Mouse (Mus musculus): Measurements from ENCODE around the gene Dync1li2. TPM values are rescaled to one million over a fixed set of nuclear protein-coding genes. Genes with fewer than 3 reads are reported as not detected.

Dync1li2 gene
- polyA plus RNA-seq, 1 experiment from 2014 or later = 139 TPM

DNA sequence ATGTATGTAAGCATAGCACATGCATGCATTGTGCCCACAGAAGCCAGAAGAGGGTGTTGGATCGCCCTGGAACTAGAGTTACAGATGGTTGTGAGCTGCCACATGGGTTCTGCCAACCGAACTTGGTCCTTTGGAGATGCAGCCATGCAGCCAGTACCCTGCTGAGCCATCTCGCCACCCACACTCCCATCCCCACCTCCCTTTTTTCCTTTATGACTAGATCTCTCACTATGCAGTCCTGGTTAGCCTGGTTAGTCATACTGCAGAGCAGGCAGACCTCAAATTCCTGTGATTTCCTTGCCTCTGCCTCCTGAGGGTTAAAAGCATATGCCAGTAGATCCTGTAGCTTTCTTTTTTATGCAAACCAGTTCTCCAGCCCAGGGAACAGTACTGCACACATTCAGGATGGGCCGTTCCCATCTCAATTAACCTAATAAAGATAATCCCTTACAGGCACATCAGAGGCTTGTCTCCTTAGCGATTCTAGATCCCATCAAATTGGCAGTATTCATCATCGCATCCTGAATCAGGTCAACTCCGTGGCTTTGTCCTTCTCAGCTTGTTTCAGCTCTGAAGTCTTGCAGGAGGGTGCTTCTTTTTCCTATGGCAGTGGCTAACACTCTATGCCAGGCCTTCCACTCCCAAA is 32.1 kb downstream of the Dync1li2 start:
- no peaks in the 10 kb centered on the region for H3K4me1 ChIP-seq (replicated peaks; ENCODE audit: control insufficient read depth, insufficient read depth, low read length)
- WGBS = 37% methylated on average over 7 of the region's 7 CpGs
- H3K4me3 ChIP-seq (replicated peaks; ENCODE audit: low read length) = no peak overlapping the region

DNA sequence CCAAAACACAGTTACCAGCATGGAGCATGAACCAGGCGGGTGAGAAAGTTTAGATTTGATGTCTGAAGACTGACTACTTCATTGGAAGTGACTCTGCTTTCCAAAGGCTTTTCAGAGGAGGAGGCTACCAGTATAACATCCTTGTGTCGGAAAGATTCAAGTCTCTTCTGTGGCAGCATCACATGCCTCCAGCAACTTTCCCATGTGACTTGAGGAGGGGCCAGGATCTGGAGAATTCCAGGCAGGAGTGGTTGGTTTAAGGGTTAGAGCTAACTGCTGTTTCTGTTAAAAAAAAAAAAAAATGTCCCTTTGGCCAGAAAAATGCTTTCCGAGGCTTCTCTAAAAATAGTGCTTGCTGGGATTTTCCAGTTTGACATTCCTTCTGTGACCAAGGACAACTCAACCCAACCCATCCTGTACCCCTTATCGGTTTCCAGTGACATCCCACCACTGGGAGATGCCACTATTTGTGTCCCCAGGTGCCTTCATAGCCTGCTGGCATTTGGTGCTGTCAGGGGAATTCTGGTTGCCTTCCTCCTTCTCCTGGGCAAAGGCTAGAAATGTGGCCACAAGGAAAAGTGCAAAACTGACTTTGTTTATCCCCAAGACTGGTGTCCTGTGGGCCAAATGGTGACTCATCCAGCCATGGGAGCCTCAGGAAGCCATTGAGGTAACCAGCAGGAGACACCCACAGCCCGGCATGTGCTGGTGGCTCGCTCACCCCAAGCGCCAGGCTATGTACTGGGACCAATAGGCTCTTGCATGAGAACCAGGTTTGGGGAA is 34.3 kb downstream of the Dync1li2 start:
- Histone ChIP-seq H3K4me1 (replicated peaks; ENCODE audit: control insufficient read depth, insufficient read depth, low read length) (no peaks in the 10 kb centered on the region), H3K4me2 (ENCODE audit: low read length) (no peak overlapping the region), H3K27me3 (replicated peaks; ENCODE audit: control insufficient read depth, insufficient read depth, low read length) (no peaks in the 10 kb centered on the region), H3K4me3 (replicated peaks; ENCODE audit: low read length) (no peak overlapping the region), H3K9ac (replicated peaks; ENCODE audit: low read depth, low read length) (no peak overlapping the region), H3K9me3 (ENCODE audit: control insufficient read depth, low read length) (no peaks in the 10 kb centered on the region), H3K27ac (ENCODE audit: low read length) (no peak overlapping the region), H3K36me3 (ENCODE audit: control insufficient read depth, insufficient read depth) (no peaks in the 10 kb centered on the region)
- no peak for ATAC-seq
- 87% methylated on average over 7 of the region's 7 CpGs for WGBS

More for the DNA sequence above, 32.1 kb downstream of the Dync1li2 start:
- no peaks in the 10 kb centered on the region for H3K9me3 ChIP-seq (ENCODE audit: control insufficient read depth, low read length)
- H3K36me3 ChIP-seq (ENCODE audit: control insufficient read depth, insufficient read depth) = no peaks in the 10 kb centered on the region
- H3K4me2 ChIP-seq (ENCODE audit: low read length) = no peak overlapping the region
- no peak overlapping the region for H3K9ac ChIP-seq (replicated peaks; ENCODE audit: low read depth, low read length)
- H3K27ac ChIP-seq (ENCODE audit: low read length) = no peak overlapping the region
- H3K27me3 ChIP-seq (replicated peaks; ENCODE audit: control insufficient read depth, insufficient read depth, low read length) = no peaks in the 10 kb centered on the region
- ATAC-seq = no peak

DNA sequence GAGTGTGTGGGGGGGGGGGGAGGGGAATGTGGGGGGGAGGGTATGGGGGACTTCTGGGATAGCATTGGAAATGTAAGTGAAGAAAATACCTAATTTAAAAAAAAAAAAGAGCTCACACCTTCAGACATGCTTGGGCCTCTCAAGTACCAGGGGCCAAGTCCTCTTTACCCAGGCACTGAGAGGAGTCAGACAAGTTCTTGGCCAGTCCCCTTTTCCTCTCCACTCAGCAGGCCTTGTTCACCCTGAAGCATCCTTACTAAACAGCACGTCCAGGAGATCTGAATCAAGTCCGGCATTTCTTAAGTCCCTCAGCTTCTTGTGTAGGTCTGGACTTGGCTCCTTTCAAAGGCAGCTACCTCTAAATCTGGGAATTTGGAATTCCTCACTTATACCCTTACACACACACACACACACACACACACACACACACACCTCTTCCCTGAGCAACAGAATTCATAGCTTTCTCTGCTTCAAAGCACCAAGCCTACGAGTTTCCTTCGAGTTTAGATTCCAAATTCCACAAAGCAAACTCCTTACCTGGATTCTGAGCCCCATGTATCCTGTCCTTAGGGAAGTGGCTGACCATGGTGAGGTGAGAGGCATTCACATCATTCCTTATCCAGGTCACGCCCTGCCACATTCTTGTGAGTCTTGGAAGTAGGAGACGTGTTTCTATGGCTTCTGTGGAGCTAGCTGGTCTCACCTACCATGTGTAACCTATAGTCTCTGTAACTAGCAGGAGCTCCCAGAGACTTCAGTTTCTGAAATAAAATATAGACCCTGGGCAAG is 36.3 kb downstream of the Dync1li2 start:
- H3K9me3 ChIP-seq (ENCODE audit: control insufficient read depth, low read length) = no peaks in the 10 kb centered on the region
- no peaks in the 10 kb centered on the region for H3K27me3 ChIP-seq (replicated peaks; ENCODE audit: control insufficient read depth, insufficient read depth, low read length)
- H3K27ac ChIP-seq (ENCODE audit: low read length) = no peak overlapping the region
- H3K4me2 ChIP-seq (ENCODE audit: low read length) = no peak overlapping the region
- no peak overlapping the region for H3K4me3 ChIP-seq (replicated peaks; ENCODE audit: low read length)
- H3K36me3 ChIP-seq (ENCODE audit: control insufficient read depth, insufficient read depth) = no peaks in the 10 kb centered on the region
- ATAC-seq = no peak
- H3K4me1 ChIP-seq (replicated peaks; ENCODE audit: control insufficient read depth, insufficient read depth, low read length) = no peaks in the 10 kb centered on the region
- no peak overlapping the region for H3K9ac ChIP-seq (replicated peaks; ENCODE audit: low read depth, low read length)
- 82% methylated on average over 6 of the region's 6 CpGs for WGBS

DNA sequence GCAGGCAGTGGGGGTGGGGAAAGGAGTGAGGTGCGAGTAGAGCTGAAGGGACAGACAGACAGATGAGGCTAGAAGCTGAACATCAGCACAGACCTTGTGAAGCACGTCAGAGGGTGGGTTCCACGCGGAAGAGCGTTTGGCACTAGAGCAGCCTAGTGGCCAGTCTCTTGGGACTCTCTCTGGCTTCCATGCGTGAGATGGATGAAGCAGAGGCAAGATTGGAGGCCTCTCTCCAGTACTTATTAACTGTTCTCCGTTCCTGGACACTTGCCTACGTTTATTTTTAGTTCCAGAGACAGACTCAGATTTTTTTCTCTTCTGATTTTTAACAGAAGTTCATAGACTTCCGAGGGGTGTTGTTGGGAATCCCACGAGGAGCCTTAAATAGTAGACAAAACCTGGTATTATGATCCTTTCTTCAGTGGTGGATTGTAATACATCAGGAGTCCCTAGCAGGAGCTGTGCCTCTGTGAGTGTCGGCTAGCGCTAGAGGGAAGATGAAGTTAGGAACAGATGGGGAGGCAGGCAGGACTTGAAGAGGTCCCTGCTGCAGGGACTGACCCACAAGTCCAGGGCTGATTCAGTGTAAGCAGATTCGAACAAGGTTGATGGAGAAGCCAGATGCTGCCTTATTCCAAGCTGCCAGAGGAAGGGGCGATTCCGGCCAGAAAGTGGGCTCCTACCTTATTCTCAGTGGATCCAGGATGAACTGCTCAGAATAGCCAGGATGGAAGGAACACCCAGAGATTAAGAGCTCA is 37.2 kb downstream of the Dync1li2 start:
- no peaks in the 10 kb centered on the region for H3K36me3 ChIP-seq (ENCODE audit: control insufficient read depth, insufficient read depth)
- H3K4me2 ChIP-seq (ENCODE audit: low read length) = no peak overlapping the region
- H3K27me3 ChIP-seq (replicated peaks; ENCODE audit: control insufficient read depth, insufficient read depth, low read length) = no peaks in the 10 kb centered on the region
- H3K4me1 ChIP-seq (replicated peaks; ENCODE audit: control insufficient read depth, insufficient read depth, low read length) = no peaks in the 10 kb centered on the region
- ATAC-seq = no peak
- no peak overlapping the region for H3K4me3 ChIP-seq (replicated peaks; ENCODE audit: low read length)
- WGBS = 73% methylated on average over 15 of the region's 15 CpGs
- no peaks in the 10 kb centered on the region for H3K9me3 ChIP-seq (ENCODE audit: control insufficient read depth, low read length)
- H3K27ac ChIP-seq (ENCODE audit: low read length) = no peak overlapping the region
- no peak overlapping the region for H3K9ac ChIP-seq (replicated peaks; ENCODE audit: low read depth, low read length)

DNA sequence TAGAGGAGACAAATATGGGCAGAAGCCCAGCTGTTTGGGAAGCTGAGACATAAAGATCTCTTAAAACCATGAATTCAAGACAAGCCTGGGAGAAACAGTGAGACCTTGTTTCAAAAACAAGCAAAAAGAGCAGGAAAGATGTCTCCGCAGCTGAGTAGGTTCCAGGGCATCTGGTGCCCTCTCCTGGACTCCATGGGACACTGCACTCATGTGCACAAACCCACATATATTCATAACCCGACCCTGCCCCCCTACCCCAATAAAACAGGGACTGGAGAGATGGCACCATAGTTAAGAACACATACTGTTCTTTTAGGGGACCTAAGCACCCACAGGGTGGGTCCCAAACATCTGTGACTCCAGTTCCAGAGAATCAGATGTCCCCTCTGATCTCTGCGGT is 39.3 kb downstream of the Dync1li2 start:
- H3K27me3 ChIP-seq (replicated peaks; ENCODE audit: control insufficient read depth, insufficient read depth, low read length) = no peaks in the 10 kb centered on the region
- ATAC-seq = no peak
- no peaks in the 10 kb centered on the region for H3K36me3 ChIP-seq (ENCODE audit: control insufficient read depth, insufficient read depth)
- 75% methylated on average over 3 of the region's 3 CpGs for WGBS
- H3K27ac ChIP-seq (ENCODE audit: low read length) = no peak overlapping the region
- no peak overlapping the region for H3K4me2 ChIP-seq (ENCODE audit: low read length)
- no peaks in the 10 kb centered on the region for H3K9me3 ChIP-seq (ENCODE audit: control insufficient read depth, low read length)
- no peaks in the 10 kb centered on the region for H3K4me1 ChIP-seq (replicated peaks; ENCODE audit: control insufficient read depth, insufficient read depth, low read length)
- no peak overlapping the region for H3K4me3 ChIP-seq (replicated peaks; ENCODE audit: low read length)
- no peak overlapping the region for H3K9ac ChIP-seq (replicated peaks; ENCODE audit: low read depth, low read length)

DNA sequence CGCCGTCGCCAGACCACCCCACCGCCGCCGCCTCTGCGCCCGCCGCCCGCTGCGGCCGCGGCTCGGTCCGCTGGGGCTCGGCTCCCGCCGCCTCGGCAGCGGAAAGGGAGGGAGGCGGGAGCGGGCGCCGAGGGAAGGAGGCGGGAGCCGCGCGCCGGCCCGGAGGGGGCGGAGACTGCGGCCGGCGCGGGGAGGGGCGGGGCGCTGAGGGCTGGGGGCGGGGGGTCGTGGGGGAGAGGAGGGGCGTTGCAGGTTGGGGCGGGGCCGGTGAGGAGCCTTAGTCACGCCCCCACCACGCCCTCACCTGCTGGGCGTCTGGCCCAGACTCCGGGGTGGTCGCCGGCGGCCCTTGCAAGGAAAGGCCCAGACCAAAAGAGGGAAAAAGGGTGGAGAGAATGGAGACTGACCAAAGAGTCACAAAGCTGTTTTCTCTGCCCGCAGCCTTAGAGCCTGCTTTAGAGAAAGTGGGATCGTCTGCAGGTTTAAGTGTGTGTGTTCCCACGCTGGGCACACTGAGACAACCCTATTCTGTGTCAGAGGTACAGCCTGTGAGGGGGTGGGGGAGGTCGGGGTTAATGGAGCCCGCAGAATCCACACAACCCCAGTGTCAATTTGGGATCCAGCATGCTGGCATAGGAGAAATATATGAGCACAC is 47.0 kb downstream of the Dync1li2 start, which contains the start of gene Cmtm4:
Gene Cmtm4, minus strand, starts transcription at position 105 of the 655 bp plus-strand sequence.
- ATAC-seq = peak; percentile 76
- H3K9ac ChIP-seq (replicated peaks; ENCODE audit: low read depth, low read length) = peak within 1 kb of the TSS; percentile 88
- WGBS = 2% methylated on average over 25 of the region's 54 CpGs

DNA sequence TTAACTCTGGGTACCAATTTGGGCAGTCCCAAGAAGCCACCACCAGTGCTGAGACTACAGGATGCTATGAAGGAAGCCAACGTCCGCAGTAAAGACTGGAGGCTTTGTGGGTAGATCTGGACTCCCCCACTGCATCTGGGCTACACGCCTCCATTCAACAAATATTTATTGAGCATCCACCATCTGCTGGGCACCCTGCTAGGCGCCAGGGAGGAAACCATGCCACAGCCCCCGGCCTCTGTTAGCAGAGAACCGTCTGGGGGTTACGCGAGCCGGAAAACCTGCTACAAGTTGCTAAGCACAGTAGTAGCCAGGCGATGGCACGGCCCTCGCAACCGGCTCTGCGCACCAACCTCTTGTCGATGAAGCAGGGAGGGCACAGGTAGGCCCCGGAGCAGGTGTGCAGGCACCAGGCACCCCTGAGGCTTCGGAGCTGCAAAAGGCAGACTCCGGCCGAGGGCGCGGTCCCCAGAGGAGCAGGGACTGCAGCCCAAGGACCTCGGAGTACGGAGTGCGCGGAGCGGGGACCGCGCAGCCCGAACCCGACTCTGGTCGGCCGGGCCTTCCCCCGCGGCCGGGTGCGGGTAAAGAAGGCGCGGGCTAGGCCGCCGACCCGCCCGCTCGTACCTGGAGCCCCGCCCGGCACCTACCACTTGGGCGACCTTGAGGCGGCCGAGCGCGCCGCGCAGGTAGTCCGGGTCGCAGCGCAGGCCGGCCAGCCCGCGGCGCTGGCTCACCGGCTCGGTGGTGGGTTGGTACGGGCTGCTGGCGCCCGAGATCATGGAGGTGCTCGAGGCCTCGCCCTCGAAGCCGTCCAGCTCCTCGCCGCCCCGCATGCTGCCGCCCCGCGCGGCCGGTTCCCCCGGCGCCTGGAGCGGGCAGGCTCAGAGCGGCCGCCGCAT is 47.8 kb downstream of the Dync1li2 start:
- peak overlapping the region; percentile 92 for H3K4me2 ChIP-seq (ENCODE audit: low read length)
- peaks cover 4% of the 10 kb centered on the region for H3K9me3 ChIP-seq (ENCODE audit: control insufficient read depth, low read length)
- ATAC-seq = peak; percentile 78
- no peaks in the 10 kb centered on the region for H3K27me3 ChIP-seq (replicated peaks; ENCODE audit: control insufficient read depth, insufficient read depth, low read length)
- H3K27ac ChIP-seq (ENCODE audit: low read length) = peak overlapping the region; percentile 67
- under 1% methylated on average over 81 of the region's 82 CpGs for WGBS
- peak overlapping the region; percentile 86 for H3K4me3 ChIP-seq (replicated peaks; ENCODE audit: low read length)
- H3K36me3 ChIP-seq (ENCODE audit: control insufficient read depth, insufficient read depth) = no peaks in the 10 kb centered on the region
- H3K4me1 ChIP-seq (replicated peaks; ENCODE audit: control insufficient read depth, insufficient read depth, low read length) = peaks cover 18% of the 10 kb centered on the region
- peak overlapping the region; percentile 88 for H3K9ac ChIP-seq (replicated peaks; ENCODE audit: low read depth, low read length)

More for the DNA sequence above, 47.0 kb downstream of the Dync1li2 start, which contains the start of gene Cmtm4:
- no peaks in the 10 kb centered on the region for H3K27me3 ChIP-seq (replicated peaks; ENCODE audit: control insufficient read depth, insufficient read depth, low read length)
- H3K4me1 ChIP-seq (replicated peaks; ENCODE audit: control insufficient read depth, insufficient read depth, low read length) = peaks cover 18% of the 10 kb centered on the region
- no peaks in the 10 kb centered on the region for H3K36me3 ChIP-seq (ENCODE audit: control insufficient read depth, insufficient read depth)
- H3K27ac ChIP-seq (ENCODE audit: low read length) = peak within 1 kb of the TSS; percentile 67
- peaks cover 4% of the 10 kb centered on the region for H3K9me3 ChIP-seq (ENCODE audit: control insufficient read depth, low read length)
- H3K4me3 ChIP-seq (replicated peaks; ENCODE audit: low read length) = peak within 1 kb of the TSS; percentile 86
- peak within 1 kb of the TSS; percentile 92 for H3K4me2 ChIP-seq (ENCODE audit: low read length)

DNA sequence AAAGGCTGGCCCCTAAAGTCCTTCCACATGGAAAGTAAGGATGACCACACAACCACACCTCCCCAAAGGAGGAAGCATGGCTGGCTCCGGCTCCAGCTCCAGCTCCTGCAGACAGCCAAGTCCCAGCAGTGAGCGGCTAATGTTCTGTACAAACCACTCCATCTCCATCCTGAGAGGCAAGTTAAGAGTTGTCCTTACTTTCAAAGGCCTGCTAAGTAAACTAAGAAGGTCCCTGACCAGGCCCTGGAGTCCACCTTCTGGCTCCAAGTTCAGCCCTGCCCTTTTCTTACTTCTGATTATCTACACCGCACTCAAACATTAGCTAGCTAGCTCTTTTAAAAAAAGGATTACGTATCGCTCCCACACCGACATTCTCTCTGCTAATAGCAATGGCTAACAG is 49.1 kb downstream of the Dync1li2 start:
- peaks cover 18% of the 10 kb centered on the region for H3K4me1 ChIP-seq (replicated peaks; ENCODE audit: control insufficient read depth, insufficient read depth, low read length)
- no peaks in the 10 kb centered on the region for H3K36me3 ChIP-seq (ENCODE audit: control insufficient read depth, insufficient read depth)
- H3K4me3 ChIP-seq (replicated peaks; ENCODE audit: low read length) = no peak overlapping the region
- no peak overlapping the region for H3K27ac ChIP-seq (ENCODE audit: low read length)
- no peaks in the 10 kb centered on the region for H3K27me3 ChIP-seq (replicated peaks; ENCODE audit: control insufficient read depth, insufficient read depth, low read length)
- H3K9me3 ChIP-seq (ENCODE audit: control insufficient read depth, low read length) = peaks cover 4% of the 10 kb centered on the region
- WGBS = 80% methylated on average over 6 of the region's 6 CpGs
- no peak for ATAC-seq
- peak overlapping the region; percentile 92; the same call in 1 of the 2 replicates for H3K4me2 ChIP-seq (ENCODE audit: low read length)
- no peak overlapping the region for H3K9ac ChIP-seq (replicated peaks; ENCODE audit: low read depth, low read length)
